Mouse (Mus musculus) layer of hippocampus, adult 8-10 months (tissue): ENCODE measurements around the gene Rgs14. TPM values are rescaled to one million over a fixed set of nuclear protein-coding genes. Genes with fewer than 3 reads are reported as not detected.

Experiments used
- DNase-seq, 2 experiments: peaks; one replicate each; pipeline ENCODE4 v3.0.0; 2022; ENCODE audit warnings: low spot score in 2 of 2
- total RNA-seq, 4 experiments: library from RNA; stranded (reverse); gene quantifications; 2 replicates each; pipeline ENCODE4 v1.2.4; 2022

Rgs14 gene
- total RNA-seq, 4 experiments from 2014 or later = 86.8 to 97.9 (median 95.0) TPM

- peak; percentile 38 to 48 for DNase-seq
Observed at GRCm38 (mm10) chr13:55403935-55404852, 34.7 kb downstream of the Rgs14 start.

DNA sequence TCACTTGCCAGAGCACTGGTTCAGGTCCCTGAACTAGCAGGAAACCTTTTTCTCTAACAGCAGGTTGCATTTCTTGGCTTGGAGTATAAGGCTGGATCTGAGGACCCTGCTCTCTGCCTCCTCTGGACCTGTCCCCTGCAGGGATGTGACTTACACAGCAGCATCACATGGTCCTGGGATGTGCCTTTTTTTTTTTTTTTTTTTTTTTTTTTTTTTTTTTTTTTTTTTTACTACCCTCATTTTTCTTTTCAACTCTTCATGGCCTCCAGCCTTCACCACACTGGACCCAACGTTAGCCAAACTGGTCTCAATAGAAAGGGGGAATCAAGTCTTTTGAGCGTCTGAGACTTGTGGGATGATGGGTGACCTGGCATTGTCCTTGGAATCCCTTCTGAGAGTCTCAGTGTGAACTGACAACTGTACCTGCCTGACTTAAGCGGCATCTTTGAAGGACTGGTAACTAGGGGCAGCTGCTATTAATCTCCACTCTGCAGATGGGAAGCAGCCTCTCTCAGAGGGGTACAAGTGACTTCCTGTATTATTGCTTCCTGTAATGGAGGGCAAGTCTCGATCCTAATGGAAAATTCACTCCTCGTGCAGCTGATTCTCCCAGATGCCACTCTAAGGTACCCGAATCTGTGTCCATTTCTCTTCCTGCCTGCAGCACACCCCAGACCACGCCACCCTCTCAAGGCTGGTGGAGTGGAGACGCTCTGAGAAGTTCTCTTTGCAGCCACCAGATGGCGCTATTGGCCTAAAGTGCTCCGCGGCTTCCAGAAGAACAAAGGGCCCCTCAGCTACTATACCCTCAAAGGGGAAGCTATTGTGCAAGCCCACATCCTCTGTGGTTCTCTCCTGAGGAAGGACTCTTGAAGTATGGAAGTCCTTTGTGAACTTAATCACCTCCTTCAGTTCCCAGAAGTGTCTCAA lies 35.6 kb downstream of the Rgs14 start:
- DNase-seq = peak; percentile 60 to 75

DNA sequence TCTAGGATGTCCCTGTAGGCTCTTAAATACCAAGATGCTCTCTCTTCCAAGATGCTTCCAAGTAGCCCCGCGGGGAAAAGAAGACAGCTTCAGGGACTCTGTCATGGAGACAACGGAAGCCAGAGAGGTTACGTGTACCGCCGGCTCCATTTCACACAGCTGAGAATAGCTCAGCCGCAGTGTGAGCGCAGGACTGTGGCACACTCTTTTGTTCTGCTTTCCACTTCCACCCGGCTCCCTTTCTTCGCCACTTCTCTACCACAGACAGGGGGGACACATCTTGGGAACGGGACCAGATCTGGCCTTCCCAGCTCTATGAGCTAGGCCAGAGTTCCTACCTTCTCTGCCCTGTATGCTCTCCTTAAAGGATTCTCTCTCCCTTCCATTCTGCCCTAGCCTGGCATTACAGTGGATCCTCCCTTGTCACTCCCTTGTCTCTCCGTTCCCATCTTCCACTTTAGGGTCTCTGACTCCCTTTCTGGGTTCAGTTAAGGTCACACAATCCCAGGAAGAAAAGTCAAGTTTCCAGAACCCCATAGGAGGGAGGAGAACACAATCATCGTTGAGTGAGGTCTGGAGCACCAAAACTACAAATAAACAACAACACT lies 36.4 kb downstream of the Rgs14 start:
- DNase-seq = no peak

DNA sequence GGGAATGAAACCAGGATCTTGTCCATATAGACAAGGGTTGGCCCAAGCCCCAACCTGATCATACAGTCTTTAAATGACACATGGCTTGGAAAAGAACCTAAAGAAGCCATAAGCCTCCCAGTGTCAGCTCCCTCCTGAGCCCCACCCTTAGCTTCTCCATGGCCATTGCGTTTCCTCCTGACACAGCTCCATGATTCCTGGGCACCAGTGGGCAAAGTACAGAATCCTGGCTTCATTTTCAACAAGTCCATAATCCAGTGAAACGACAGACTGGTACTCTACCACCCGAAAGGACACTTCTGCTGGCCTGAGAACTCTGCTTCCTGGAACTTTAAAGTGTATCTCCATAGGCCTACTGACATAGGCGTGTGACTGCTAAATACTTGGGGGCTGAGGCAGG lies 37.8 kb downstream of the Rgs14 start:
- no peak for DNase-seq

DNA sequence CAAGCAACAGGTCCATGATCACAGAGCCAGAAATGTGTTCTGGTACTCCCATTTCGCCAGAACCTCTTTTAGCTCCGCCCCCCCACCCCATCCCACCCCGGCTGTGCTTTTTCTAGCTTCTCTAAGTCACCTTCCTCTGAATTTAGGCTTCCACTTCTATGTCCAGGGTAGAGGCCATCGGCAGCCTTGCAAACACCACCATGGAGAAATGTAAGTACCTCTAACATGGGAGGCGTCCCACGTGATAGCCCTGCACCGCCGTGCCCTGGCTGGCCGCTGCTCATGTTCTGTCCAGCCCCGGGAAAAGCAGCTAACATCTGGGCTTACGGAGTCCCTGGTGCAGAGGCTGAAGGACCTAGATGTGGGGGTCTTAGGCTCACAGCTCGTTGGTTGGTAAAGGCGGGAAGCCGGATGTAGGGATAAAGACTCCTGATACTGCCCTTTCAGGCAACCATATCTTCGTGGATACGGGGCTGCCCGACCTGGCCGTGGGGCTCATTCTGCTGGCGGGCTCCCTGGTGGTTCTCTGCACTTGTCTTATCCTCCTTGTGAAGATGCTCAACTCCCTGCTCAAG lies 39.1 kb downstream of the Rgs14 start:
- no peak for DNase-seq

GRCm38 (mm10) chr13:55411826-55412225 lies 42.3 kb downstream of the Rgs14 start:
- no peak for DNase-seq

DNA sequence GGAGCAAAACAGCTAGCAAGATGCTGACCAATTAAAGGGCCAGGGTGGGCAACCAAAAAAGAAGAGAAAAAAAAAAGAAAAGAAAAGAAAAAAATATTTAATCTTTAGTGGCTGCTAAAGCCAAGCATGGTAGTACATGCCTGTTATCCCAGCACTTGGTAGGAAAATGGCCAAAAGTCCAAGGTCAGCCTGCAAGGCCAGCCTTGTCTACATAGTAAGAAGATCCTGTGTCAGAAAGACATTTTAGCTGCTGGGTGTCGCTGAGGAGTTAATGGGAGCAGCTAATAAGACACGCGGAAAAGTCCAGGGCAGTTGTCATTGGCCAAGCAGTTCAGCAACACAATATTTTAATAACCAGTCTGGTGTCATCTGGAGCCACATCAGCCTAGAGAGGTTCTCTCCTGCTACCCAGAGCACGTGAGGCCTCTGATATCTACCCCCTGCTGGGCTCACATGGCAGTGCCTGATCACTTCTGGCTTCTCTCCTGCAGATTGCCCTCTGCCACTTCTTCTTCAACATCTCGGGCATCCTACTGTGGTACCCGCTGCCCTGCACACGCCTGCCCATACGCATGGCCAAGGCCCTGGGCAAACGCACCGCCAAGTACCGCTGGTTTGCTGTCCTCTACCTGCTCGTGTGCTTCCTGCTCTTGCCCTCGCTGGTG lies 43.2 kb downstream of the Rgs14 start:
- DNase-seq = no peak

GRCm38 (mm10) chr13:55413333-55413732 lies 43.8 kb downstream of the Rgs14 start:
- no peak for DNase-seq

DNA sequence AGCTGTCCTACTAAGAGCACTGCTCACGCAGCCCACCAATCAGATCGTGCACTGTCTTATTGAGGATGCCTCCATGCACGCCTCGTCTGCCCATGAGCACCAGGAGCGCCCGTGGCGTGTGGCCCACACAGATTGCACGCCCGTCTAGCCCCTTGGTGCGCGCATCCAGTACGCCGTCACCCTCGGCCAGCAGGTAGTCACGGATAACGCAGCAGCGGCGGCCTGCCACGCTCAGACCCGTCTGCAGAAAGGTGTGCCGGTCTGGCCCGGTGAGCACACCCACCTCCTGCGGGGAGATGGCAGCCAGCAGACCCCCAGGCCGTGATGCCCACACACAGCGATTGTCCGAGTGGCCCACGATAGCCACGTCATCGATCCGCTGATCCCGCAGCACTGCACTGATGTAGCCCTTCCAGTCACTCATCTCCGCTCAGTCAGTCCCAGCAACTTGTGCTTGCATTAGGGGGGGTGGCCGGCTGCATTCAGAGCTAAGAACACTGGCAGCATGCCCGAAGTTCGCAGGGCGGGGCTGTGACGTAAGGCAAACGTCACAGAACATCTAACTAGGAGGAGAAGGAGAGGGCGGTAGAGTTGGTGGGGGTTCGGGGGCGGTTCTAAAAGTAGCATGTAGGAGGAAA lies 45.3 kb downstream of the Rgs14 start, which contains the start of gene Pfn3:
Gene Pfn3 (minus strand): TSS at position 490 of the 638 bp plus-strand sequence.
- peak; percentile 68 to 72 for DNase-seq

- DNase-seq = peak; percentile 66 to 82
Observed at GRCm38 (mm10) chr13:55418004-55418403, 48.5 kb downstream of the Rgs14 start.

DNA sequence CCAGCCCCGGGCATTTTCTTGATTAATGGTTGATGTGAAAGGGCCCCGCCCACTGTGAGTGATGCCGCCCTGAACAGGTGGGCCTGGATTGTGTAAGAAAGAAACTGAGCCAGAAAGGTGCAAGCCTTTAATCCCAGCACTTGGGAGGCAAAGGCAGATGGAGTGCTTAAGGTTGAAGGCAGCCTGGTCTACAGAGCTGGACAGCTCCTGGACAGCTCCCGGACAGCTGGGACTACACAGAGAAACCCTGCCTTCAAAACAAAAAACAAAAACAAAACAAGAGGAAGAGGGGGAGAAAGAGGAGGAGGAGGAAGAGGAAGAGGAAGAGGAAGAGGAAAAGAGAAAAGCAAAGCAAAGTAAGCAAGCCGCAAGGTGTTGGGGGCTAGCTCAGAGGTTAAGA lies 49.6 kb downstream of the Rgs14 start:
- no peak for DNase-seq

GRCm38 (mm10) chr13:55420018-55420932 lies 50.7 kb downstream of the Rgs14 start:
- no peak for DNase-seq

DNA sequence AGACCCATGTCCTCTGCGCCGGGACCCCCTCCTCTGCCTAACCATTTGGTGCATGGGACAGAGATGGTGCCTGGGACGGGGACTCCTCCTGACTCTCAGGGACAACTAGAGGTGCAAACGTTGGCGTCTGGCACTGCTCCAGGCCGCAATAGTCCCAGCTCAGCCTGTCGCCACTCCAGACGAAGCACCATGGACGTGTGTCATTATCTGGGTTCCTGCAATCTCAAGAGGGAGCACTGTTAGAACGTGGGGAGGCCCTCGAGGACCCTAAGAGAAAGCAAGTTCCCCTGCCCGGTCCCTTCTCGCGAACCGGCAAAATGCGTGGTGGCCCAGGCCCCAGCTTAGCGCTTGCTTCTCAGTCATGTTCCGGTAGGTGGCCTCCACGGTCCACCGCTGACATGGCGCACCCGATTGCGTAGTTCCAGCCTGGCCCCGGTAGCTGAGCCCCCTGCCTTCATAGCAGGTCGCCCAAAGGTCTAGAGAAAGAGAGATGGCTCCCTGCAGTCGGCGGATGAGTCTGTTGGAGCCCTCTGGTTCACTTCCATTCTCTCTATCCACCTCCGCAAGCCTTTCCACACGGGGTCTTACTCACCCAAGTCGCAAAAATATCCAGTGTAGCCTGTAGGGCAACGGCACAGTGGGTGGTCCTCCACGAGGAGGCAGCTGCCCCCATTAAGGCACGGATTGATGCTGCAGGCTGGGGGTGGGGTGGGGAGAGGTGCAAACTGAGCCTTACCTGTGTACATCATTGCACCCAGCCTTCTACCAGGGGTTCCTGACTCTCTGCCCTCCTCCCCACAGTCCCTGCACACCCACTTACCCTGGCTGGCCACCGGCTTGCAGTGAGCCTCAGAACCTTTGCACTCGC lies 51.6 kb downstream of the Rgs14 start:
- peak in 1 of 2 experiments; percentile 72 for DNase-seq

DNA sequence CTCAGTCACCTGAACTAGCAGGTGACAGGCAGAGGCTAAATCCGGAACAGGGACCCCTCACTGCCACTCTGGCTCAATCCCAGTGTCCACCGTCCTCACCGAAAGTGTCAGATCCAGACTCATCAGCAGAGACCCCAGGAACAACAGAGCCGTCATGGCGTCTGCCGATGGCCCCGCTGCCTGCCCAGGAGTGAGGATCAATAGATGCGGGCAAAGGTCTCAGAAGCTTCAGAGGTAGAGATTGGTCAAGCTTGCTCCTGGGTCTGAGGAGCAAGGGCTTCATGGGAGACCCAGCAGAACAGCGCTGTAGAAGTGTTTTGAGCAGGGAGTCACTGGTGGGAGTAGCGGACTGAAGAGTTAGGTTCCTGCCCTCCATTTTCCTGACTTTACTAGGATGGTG lies 57.1 kb downstream of the Rgs14 start, which contains the start of gene F12:
Gene F12 (minus strand): TSS at position 181 of the 400 bp plus-strand sequence.
- DNase-seq = no peak

DNA sequence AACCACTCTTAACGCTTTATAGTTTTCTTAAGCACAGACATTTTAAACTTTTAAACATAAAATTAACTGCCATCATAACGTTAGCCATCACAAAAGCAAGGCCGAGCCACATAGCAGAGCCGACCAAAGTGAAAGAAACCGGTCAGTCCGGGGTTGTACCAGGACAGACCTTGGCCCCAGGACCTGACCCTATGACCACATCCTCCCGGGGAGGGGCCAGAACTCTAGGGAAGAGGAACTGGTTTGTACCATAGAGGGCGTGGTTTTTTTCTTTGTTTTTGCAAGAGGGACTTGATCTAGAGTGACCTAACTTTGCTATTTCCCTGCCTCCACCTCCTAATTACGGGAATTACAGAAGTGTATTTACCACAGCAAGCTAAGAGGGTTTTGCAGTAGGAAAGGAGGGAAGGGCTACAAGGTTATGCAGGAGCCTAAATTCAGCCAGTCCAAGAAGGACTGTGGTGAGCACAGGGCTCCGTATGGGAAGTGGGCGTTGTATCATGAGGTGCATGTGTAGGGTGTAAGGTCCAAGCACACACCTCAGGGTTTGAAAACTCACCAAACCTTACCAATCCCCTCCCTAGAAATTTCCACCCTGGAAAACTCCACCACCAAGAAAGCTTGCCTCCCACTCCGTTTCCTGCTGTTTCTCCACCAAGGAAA lies 59.8 kb downstream of the Rgs14 start:
- no peak for DNase-seq

DNA sequence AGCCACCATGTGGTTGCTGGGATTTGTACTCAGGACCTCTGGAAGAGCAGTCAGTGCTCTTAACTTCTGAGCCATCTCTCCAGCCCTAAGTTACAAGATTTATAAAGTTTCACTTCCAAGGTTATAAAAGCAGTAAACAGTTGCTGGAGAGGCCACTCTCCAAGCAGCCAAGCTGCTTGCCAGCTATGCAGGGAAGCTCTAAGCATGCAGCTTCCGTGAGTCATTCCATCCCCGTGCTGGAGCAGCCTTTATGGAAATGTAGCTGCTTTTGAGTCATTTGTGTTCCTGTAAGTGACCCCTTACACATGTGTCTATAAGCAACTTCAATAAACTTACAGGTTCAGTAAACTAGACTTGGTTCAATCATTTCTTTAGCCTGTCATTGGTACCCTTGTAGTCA lies 61.0 kb downstream of the Rgs14 start:
- DNase-seq = no peak

DNA sequence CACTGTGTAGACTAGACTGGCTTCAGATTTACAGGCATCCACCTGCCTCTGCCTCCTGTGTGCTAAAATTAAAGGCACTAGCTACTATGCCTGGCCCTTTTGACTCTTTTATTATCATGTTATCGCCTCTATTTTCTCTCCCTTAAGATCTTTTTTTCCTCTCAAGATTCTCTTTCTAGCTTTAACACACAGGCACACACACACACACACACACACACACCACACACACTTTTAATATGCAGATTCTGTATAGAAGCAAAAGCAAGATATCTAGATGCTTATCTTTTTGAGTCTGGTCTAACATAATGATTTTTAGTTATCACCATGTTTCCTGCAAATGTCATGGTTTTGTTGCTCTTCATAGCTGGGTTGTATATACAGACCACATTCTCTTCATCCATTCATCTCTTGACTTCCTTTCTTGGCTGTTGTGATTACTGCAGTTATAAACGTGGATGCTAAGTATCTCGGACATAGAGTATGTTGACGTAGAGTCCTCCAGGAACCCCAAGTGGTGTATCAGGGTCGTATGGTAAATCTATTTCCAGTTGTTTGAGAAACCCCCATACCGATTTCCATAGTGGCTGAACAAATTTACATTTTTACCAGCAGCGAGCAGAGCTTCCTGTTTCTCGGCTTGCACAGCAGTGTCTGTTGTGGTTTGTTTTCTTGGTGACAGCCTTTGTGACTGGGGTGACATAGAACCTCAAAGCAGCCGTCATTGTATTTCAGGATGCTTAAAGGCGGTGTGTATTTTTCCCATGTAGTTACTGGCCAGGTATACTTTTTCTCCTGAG lies 62.6 kb downstream of the Rgs14 start:
- no peak for DNase-seq
